Mouse (Mus musculus) CH12.LX (cell line): Measurements from ENCODE around the gene 2010109A12Rik. TPM values are rescaled to one million over a fixed set of nuclear protein-coding genes. Genes with fewer than 3 reads are reported as not detected.
A peak's percentile ranks its signal among the peaks of the same experiment; 100 is the strongest.

ENCODE experiments used
- DNase-seq: peaks from one replicate; pipeline ENCODE4 v3.0.0-alpha.2; 2013; ENCODE audit errors: extremely low read depth
- H3K27ac ChIP-seq: 2 replicates; pipeline ENCODE4 v1.5.1; 2012; ENCODE audit warnings: low read depth, mild to moderate bottlenecking, control low read depth, moderate library complexity; ENCODE audit not compliant: insufficient read depth
- H3K27me3 ChIP-seq: replicated peaks from 2 replicates; pipeline ENCODE3; 2012; ENCODE audit warnings: inconsistent platforms
- H3K36me3 ChIP-seq, 2 experiments: replicated peaks in 1 of 2; 2 replicates each; pipeline versions ENCODE3 to v1.6.1; 2012; ENCODE audit warnings: inconsistent platforms in 1 of 2, low read length in 1 of 2, mild to moderate bottlenecking in 1 of 2, mixed read lengths in 1 of 2, moderate library complexity in 1 of 2; ENCODE audit not compliant: control insufficient read depth in 1 of 2, insufficient read depth in 1 of 2
- H3K4me1 ChIP-seq, 2 experiments: 2 replicates each; pipeline ENCODE4 v1.6.1; 2012; ENCODE audit warnings: inconsistent platforms in 1 of 2, moderate library complexity in 1 of 2; ENCODE audit not compliant: insufficient read depth in 2 of 2, control insufficient read depth in 1 of 2
- H3K4me2 ChIP-seq: 2 replicates; pipeline ENCODE4 v1.6.1; 2012; ENCODE audit warnings: low read depth, mild to moderate bottlenecking, control low read depth; ENCODE audit not compliant: poor library complexity, insufficient read depth, severe bottlenecking
- H3K4me3 ChIP-seq, 3 experiments: fragments of 150-350 bp in 1 of 3; sonication (generic) in 1 of 3; replicated peaks in 1 of 3; 2 replicates each; pipeline versions ENCODE3 to v1.5.1; 2011 to 2012; ENCODE audit warnings: low read depth in 2 of 3, low read length in 2 of 3, mild to moderate bottlenecking in 2 of 3, moderate library complexity in 2 of 3, control low read depth in 1 of 3, improper control_type of control experiment in 1 of 3, inconsistent platforms in 1 of 3, mixed read lengths in 1 of 3; ENCODE audit not compliant: poor library complexity in 1 of 3
- H3K79me2 ChIP-seq: replicated peaks from 2 replicates; pipeline ENCODE4 v1.6.1; 2012; ENCODE audit warnings: mild to moderate bottlenecking, moderate library complexity; ENCODE audit not compliant: control insufficient read depth, poor library complexity, insufficient read depth, severe bottlenecking; ENCODE audit errors: extremely low read depth
- H3K9ac ChIP-seq: 2 replicates; pipeline ENCODE4 v1.6.1; 2012; ENCODE audit warnings: low read depth, mild to moderate bottlenecking, control low read depth, moderate library complexity; ENCODE audit not compliant: insufficient read depth
- H3K9me3 ChIP-seq: replicated peaks from 2 replicates; pipeline ENCODE3; 2012; ENCODE audit warnings: low read length, inconsistent platforms, mixed read lengths
- CHD1 ChIP-seq: IDR thresholded peaks from 2 replicates; pipeline ENCODE4 v1.6.1; 2012; ENCODE audit warnings: low read depth, low read length, improper control_type of control experiment, inconsistent platforms
- CHD2 ChIP-seq: IDR thresholded peaks from 2 replicates; pipeline ENCODE4 v1.6.1; 2011; ENCODE audit warnings: low read length, improper control_type of control experiment
- CTCF ChIP-seq, 2 experiments: IDR thresholded peaks in 1 of 2; conservative IDR thresholded peaks in 1 of 2; 2 replicates each; pipeline ENCODE4 v1.5.1; 2011 to 2012; ENCODE audit warnings: low read depth in 2 of 2, low read length in 2 of 2, improper control_type of control experiment in 1 of 2, inconsistent platforms in 1 of 2, mild to moderate bottlenecking in 1 of 2, moderate library complexity in 1 of 2
- ELF1 ChIP-seq: IDR thresholded peaks from 2 replicates; pipeline ENCODE4 v1.6.1; 2014; ENCODE audit warnings: low read depth, mild to moderate bottlenecking, inconsistent platforms, low read length, improper control_type of control experiment
- EP300 ChIP-seq: IDR thresholded peaks from 2 replicates; pipeline ENCODE4 v1.6.1; 2011; ENCODE audit warnings: low read length, improper control_type of control experiment
- ETS1 ChIP-seq: conservative IDR thresholded peaks from 2 replicates; pipeline ENCODE4 v1.6.1; 2012; ENCODE audit warnings: low read depth, mild to moderate bottlenecking, inconsistent platforms, low read length, improper control_type of control experiment, moderate library complexity
- GABPA ChIP-seq: IDR thresholded peaks from 2 replicates; pipeline ENCODE4 v1.6.1; 2012; ENCODE audit warnings: low read depth, low read length, improper control_type of control experiment, inconsistent platforms; ENCODE audit not compliant: insufficient replicate concordance
- HCFC1 ChIP-seq: IDR thresholded peaks from 2 replicates; pipeline ENCODE4 v1.6.1; 2012; ENCODE audit warnings: low read depth, mild to moderate bottlenecking, inconsistent platforms, low read length, improper control_type of control experiment
- IRF4 ChIP-seq: IDR thresholded peaks from 2 replicates; pipeline ENCODE4 v1.6.1; 2014; ENCODE audit warnings: low read depth, mild to moderate bottlenecking, inconsistent platforms, low read length, improper control_type of control experiment
- JUN ChIP-seq: IDR thresholded peaks from 2 replicates; pipeline ENCODE4 v1.6.1; 2011; ENCODE audit warnings: low read depth, mild to moderate bottlenecking, low read length, improper control_type of control experiment, moderate library complexity; ENCODE audit not compliant: insufficient read depth
- KAT2A ChIP-seq: IDR thresholded peaks from 2 replicates; pipeline ENCODE4 v1.6.1; 2012; ENCODE audit warnings: low read length, improper control_type of control experiment, inconsistent platforms; ENCODE audit not compliant: insufficient replicate concordance
- MAX ChIP-seq: IDR thresholded peaks from 2 replicates; pipeline ENCODE4 v1.6.1; 2011; ENCODE audit warnings: low read length, improper control_type of control experiment
- MEF2A ChIP-seq: IDR thresholded peaks from 2 replicates; pipeline ENCODE4 v1.6.1; 2014; ENCODE audit warnings: low read depth, mild to moderate bottlenecking, inconsistent platforms, low read length, improper control_type of control experiment, borderline replicate concordance
- MXI1 ChIP-seq: IDR thresholded peaks from 2 replicates; pipeline ENCODE4 v1.6.1; 2011; ENCODE audit warnings: mild to moderate bottlenecking, low read depth, low read length, improper control_type of control experiment
- MYC ChIP-seq: IDR thresholded peaks from 2 replicates; pipeline ENCODE4 v1.6.1; 2011; ENCODE audit warnings: low read depth, mild to moderate bottlenecking, improper control_type of control experiment, low read length
- NELFE ChIP-seq: IDR thresholded peaks from 2 replicates; pipeline ENCODE4 v1.6.1; 2011; ENCODE audit warnings: low read depth, low read length, improper control_type of control experiment
- PAX5 ChIP-seq: IDR thresholded peaks from 2 replicates; pipeline ENCODE4 v1.6.1; 2012; ENCODE audit warnings: low read length, inconsistent platforms, mixed read lengths
- POLR2A ChIP-seq: IDR thresholded peaks from 2 replicates; pipeline ENCODE4 v1.6.1; 2011; ENCODE audit warnings: low read depth, mild to moderate bottlenecking, improper control_type of control experiment, low read length
- POLR2AphosphoS2 ChIP-seq: IDR thresholded peaks from 2 replicates; pipeline ENCODE4 v1.6.1; 2011; ENCODE audit warnings: low read depth, low read length, improper control_type of control experiment
- TCF12 ChIP-seq: IDR thresholded peaks from 2 replicates; pipeline ENCODE4 v1.6.1; 2014; ENCODE audit warnings: low read depth, mild to moderate bottlenecking, inconsistent platforms, low read length, improper control_type of control experiment
- UBTF ChIP-seq: IDR thresholded peaks from 2 replicates; pipeline ENCODE4 v1.6.1; 2012; ENCODE audit warnings: low read depth, mild to moderate bottlenecking, inconsistent platforms, low read length, improper control_type of control experiment, moderate library complexity
- USF1 ChIP-seq: IDR thresholded peaks from 2 replicates; pipeline ENCODE4 v1.6.1; 2014; ENCODE audit warnings: low read depth, mild to moderate bottlenecking, inconsistent platforms, low read length, improper control_type of control experiment
- USF2 ChIP-seq: conservative IDR thresholded peaks from 2 replicates; pipeline ENCODE4 v1.6.1; 2011; ENCODE audit warnings: low read depth, low read length, improper control_type of control experiment
- ZKSCAN1 ChIP-seq: IDR thresholded peaks from 2 replicates; pipeline ENCODE4 v1.6.1; 2012; ENCODE audit warnings: low read depth, inconsistent platforms, low read length, improper control_type of control experiment, borderline replicate concordance
- ZNF384 ChIP-seq: IDR thresholded peaks from 2 replicates; pipeline ENCODE4 v1.6.1; 2012; ENCODE audit warnings: low read depth, low read length, improper control_type of control experiment, inconsistent platforms
- dilution Hi-C: fragments of 300-500 bp; cut with MboI; formaldehyde crosslinking; loops from 2 replicates; pipeline ENCODE4 v1.14.3; 2020; ENCODE audit warnings: low sequenced_read_pairs; ENCODE audit not compliant: extremely low pct_unique_long_range_greater_than_20kb, extremely low pct_ligation_motif_present
- in situ Hi-C: fragments of 300-500 bp; cut with MboI; formaldehyde crosslinking; loops from 3 replicates; pipeline ENCODE4 v1.14.3; 2019; ENCODE audit warnings: low sequenced_read_pairs, low pct_ligation_motif_present, low pct_unique_long_range_greater_than_20kb, mixed read lengths
- polyA plus RNA-seq: library from polyadenylated mRNA; unstranded; fragments of >175 nt; gene quantifications from 2 replicates; pipeline ENCODE4 v1.2.1, GENCODE M21; 2012; ENCODE audit warnings: low read depth; ENCODE audit not compliant: insufficient read length
- total RNA-seq, 2 experiments: library from RNA; depleted of rRNA; stranded (reverse); fragments of 300-350 nt in 1 of 2; fragments of >200 nt in 1 of 2; gene quantifications; 2 replicates each; pipeline ENCODE4 v1.2.3; 2012 to 2014

2010109A12Rik gene
- total and polyA plus RNA-seq, 3 experiments = 0.42 TPM; not detected in 2

DNA sequence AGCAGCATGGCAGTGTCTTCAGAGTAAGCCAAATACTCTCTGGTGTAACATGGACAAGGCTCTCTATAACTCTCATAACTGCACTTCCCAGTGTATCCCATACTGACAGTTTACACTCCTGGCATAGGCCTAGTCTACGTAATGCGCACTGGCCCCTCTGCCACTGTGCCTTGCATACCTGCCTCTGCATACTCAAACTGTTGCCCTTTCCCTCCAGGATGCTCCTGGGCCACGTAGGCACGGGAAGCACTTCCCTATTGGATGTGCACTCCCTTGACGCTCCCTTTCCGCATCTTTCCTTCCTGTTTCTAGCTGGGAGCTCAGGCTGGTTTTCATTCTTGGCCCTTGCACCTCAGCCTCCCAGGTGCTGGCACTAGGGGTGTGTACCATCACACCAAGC, 21.8 kb upstream of the 2010109A12Rik start:
- no peaks in the 10 kb centered on the region for H3K27me3 ChIP-seq
- no peak for DNase-seq
- 0 out of 2 replicates have a peak, but pooled peaks have one; percentile 16 for TF ChIP-seq POLR2AphosphoS2
- no peak for TF ChIP-seq UBTF
- TF ChIP-seq KAT2A = no peak
- no peak for TF ChIP-seq ETS1
- no peak overlapping the region for H3K4me2 ChIP-seq
- no peak overlapping the region for H3K4me3 ChIP-seq
- H3K9ac ChIP-seq = no peak overlapping the region
- H3K4me1 ChIP-seq = no peaks in the 10 kb centered on the region
- H3K79me2 ChIP-seq = no peaks in the 10 kb centered on the region
- dilution Hi-C loops = no loop called here
- peaks cover 43 to 76% of the 10 kb centered on the region in 2 experiments for H3K36me3 ChIP-seq
- in situ Hi-C loops = no loop called here
- no peak overlapping the region for H3K27ac ChIP-seq
- H3K9me3 ChIP-seq = no peaks in the 10 kb centered on the region

DNA sequence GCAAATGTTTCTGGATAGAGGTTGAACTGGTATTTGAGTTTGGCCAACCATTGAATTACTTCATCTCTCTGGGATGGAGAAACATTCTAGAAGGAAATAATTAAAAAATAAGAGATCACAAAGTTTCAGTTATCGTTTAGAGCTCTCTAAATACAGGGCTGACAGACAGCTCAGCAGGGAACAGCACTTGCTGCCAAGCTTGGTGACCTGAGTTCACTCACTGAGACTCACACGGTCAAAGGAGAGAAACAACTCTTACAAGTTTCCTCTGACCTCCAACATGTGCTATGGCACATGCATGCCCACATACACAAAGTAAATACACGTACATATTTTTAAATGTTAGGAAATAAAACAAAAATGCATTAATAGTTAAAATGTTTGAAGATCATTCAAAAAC, 16.7 kb upstream of the 2010109A12Rik start:
- Histone ChIP-seq H3K27ac (no peak overlapping the region), H3K9ac (no peak overlapping the region), H3K9me3 (no peaks in the 10 kb centered on the region), H3K4me2 (no peak overlapping the region), H3K27me3 (no peaks in the 10 kb centered on the region)
- dilution Hi-C loops = no loop called here
- TF ChIP-seq POLR2A (no peak), ZKSCAN1 (no peak), CHD2 (no peak), IRF4 (no peak), NELFE (no peak), CHD1 (no peak), ELF1 (no peak)
- TF ChIP-seq, all 38 proteins: peak for 0
- DNase-seq = no peak
- peaks cover 0 to 8% of the 10 kb centered on the region in 2 experiments; a peak in 2 of 4 replicates for H3K4me1 ChIP-seq
- H3K4me3 ChIP-seq = no peak overlapping the region
- H3K79me2 ChIP-seq = peaks cover 6% of the 10 kb centered on the region; the same call in 1 of the 2 replicates
- H3K36me3 ChIP-seq = peaks cover 29 to 79% of the 10 kb centered on the region in 2 experiments
- in situ Hi-C loops = loop anchor here (5.0 kb wide), 1 partner anchor 78 kb away; the partner anchor contains the start of gene Ccng2

DNA sequence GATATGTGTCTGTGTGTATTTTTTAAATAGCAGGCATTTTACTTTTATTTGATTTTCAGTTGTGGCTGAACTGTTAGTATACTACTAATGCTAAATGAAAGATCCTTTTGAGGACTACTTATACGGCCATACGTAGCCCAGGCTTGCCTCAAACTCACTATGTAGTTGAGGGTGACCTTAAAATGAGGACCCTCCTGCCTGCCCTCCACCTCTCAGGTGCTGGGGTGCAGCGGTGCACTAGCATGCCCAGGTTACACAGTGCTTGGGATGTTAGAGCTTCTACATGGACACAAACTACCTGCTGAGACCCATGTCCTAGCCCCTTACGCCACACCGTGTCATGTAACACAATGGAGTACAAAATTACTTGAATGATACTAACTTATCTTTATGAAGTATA, 15.9 kb upstream of the 2010109A12Rik start:
- no peak overlapping the region for H3K4me2 ChIP-seq
- H3K9me3 ChIP-seq = no peaks in the 10 kb centered on the region
- no peak for DNase-seq
- no peak overlapping the region for H3K27ac ChIP-seq
- no peaks in the 10 kb centered on the region for H3K27me3 ChIP-seq
- in situ Hi-C loops = loop anchor here (5.0 kb wide), 1 partner anchor 77 kb away; the partner anchor contains the start of gene Ccng2
- peaks cover 0 to 9% of the 10 kb centered on the region in 2 experiments; a peak in 2 of 4 replicates for H3K4me1 ChIP-seq
- dilution Hi-C loops = no loop called here
- no peak overlapping the region for H3K4me3 ChIP-seq
- peaks cover 8% of the 10 kb centered on the region for H3K79me2 ChIP-seq
- H3K9ac ChIP-seq = no peak overlapping the region
- peaks cover 26 to 76% of the 10 kb centered on the region in 2 experiments for H3K36me3 ChIP-seq
- TF ChIP-seq GABPA (no peak), POLR2AphosphoS2 (no peak), MXI1 (no peak), MAX (no peak), HCFC1 (no peak), ZNF384 (no peak), MEF2A (no peak), EP300 (no peak), USF2 (no peak), USF1 (no peak), JUN (no peak), PAX5 (no peak), MYC (no peak), CHD1 (no peak), CTCF (conservative IDR thresholded peaks at IDR 0.05 in 1 of 2, IDR thresholded peaks at IDR 0.05 in 1 of 2; ENCODE audit: low read depth in 2 of 2, low read length in 2 of 2) (no peak), TCF12 (no peak), ZKSCAN1 (no peak)
